Mouse (Mus musculus) left cerebral cortex, postnatal 36 days (tissue): ENCODE data around the gene Socs4. TPM values are rescaled to one million over a fixed set of nuclear protein-coding genes. Genes with fewer than 3 reads are reported as not detected.
"Not testable (repeated sequence)": the region's sequence is repeated elsewhere in the genome, so short reads cannot be mapped to it uniquely, and the experiment has no call there.

Experiments
- DNase-seq, 2 experiments: peaks; one replicate each; pipeline ENCODE4 v3.0.0; 2021 to 2022; ENCODE audit warnings: low spot score in 2 of 2, mixed read lengths in 1 of 2
- intact Hi-C: fragments of 180-260 bp; cut with DNase I; formaldehyde crosslinking; loops from one replicate; pipeline ENCODE4 v1.15.1; 2025
- total RNA-seq, 2 experiments: library from RNA; stranded (reverse); gene quantifications; 2 replicates each; pipeline ENCODE4 v1.2.3; 2021

Socs4 gene
- total RNA-seq, 2 experiments from 2014 or later: 11.5 to 11.6 TPM

- no peak for DNase-seq
- intact Hi-C loops: no loop called here
These were observed 6.8 kb downstream of the Socs4 start for GRCm38 (mm10) chr14:47283568-47283967.

- DNase-seq: no peak
- intact Hi-C loops: no loop called here
These were observed 8.5 kb downstream of the Socs4 start for GRCm38 (mm10) chr14:47285271-47285670.

- DNase-seq: no peak
- intact Hi-C loops: no loop called here
These were observed 9.5 kb downstream of the Socs4 start for GRCm38 (mm10) chr14:47286215-47286614.

- no peak for DNase-seq
- intact Hi-C loops: no loop called here
These were observed 10.3 kb downstream of the Socs4 start for GRCm38 (mm10) chr14:47287021-47287420.

- intact Hi-C loops: no loop called here
- DNase-seq: no peak
These were observed 15.0 kb downstream of the Socs4 start for GRCm38 (mm10) chr14:47291772-47292171.

GRCm38 (mm10) chr14:47294136-47294535, 17.4 kb downstream of the Socs4 start:
- intact Hi-C loops: no loop called here
- DNase-seq: no peak

- no peak for DNase-seq
- intact Hi-C loops: no loop called here
These were observed 19.5 kb downstream of the Socs4 start for GRCm38 (mm10) chr14:47296232-47296631.

- intact Hi-C loops: no loop called here
- DNase-seq: peak; percentile 88 to 89
These were observed 21.2 kb downstream of the Socs4 start, which contains the start of gene Mapk1ip1l for GRCm38 (mm10) chr14:47297785-47298407. Mapk1ip1l (plus strand) TSS chr14:47298266.

- intact Hi-C loops: no loop called here
- DNase-seq: no peak
These were observed 21.7 kb downstream of the Socs4 start for GRCm38 (mm10) chr14:47298408-47298792.

GRCm38 (mm10) chr14:47298819-47299261, 22.1 kb downstream of the Socs4 start:
- DNase-seq: no peak
- intact Hi-C loops: no loop called here

GRCm38 (mm10) chr14:47302885-47303680, 26.4 kb downstream of the Socs4 start:
- no peak for DNase-seq
- intact Hi-C loops: no loop called here

- intact Hi-C loops: no loop called here
- no peak for DNase-seq
These were observed 28.2 kb downstream of the Socs4 start for GRCm38 (mm10) chr14:47304814-47305405.

- DNase-seq: no peak
- intact Hi-C loops: no loop called here
These were observed 29.2 kb downstream of the Socs4 start for GRCm38 (mm10) chr14:47305933-47306332.

GRCm38 (mm10) chr14:47307669-47308068, 30.9 kb downstream of the Socs4 start:
- no peak for DNase-seq
- intact Hi-C loops: no loop called here

- no peak for DNase-seq
- intact Hi-C loops: no loop called here
These were observed 32.3 kb downstream of the Socs4 start for GRCm38 (mm10) chr14:47309061-47309460.

GRCm38 (mm10) chr14:47310342-47311181, 33.8 kb downstream of the Socs4 start:
- intact Hi-C loops: no loop called here
- DNase-seq: no peak

GRCm38 (mm10) chr14:47319362-47319761, 42.6 kb downstream of the Socs4 start:
- intact Hi-C loops: no loop called here

GRCm38 (mm10) chr14:47321581-47321980, 44.9 kb downstream of the Socs4 start:
- intact Hi-C loops, DNase-seq: not testable (repeated sequence)

More at GRCm38 (mm10) chr14:47319362-47319761, 42.6 kb downstream of the Socs4 start:
- DNase-seq: no peak

GRCm38 (mm10) chr14:47325965-47326761, 49.4 kb downstream of the Socs4 start:
- no peak for DNase-seq
- intact Hi-C loops: no loop called here
